Mouse (Mus musculus): ENCODE data around the gene Chrm4. TPM values are rescaled to one million over a fixed set of nuclear protein-coding genes. Genes with fewer than 3 reads are reported as not detected.

Gene Chrm4
- 0.03 TPM in 1 of 2 replicates, not detected in the other for polyA plus RNA-seq (2012; rRNA removed)

GRCm38 (mm10) chr2:91926949-91927348 lies at the start of gene Chrm4:
TSS of gene Chrm4 (plus strand) at chr2:91927249.

DNA sequence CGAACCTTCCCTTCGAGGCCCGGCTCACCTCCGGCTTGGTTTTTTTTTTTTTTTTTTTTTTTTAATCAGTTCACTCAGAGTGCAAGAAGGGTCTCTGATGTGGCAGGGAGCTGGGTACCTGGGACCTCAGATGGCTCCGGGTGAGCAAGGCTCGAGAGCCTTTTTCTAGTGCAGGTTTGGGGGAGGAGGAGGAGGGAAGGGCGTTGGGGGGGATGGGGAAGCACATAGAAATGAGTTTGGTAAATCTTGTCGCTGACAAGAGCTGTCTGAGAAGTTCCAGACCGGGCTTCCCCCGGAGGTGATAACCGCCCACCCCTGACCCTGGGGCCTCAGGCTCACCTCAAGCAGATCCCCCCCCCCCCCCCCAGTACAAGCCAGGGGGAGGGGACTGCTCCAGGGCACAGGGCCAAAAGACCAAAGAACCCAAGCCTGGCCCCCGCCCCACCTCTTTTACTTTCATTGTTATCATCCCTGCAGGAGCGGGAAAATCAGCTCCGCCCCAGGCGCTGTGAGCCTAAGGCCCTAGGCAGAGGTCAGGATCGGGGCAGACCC lies 5.2 kb downstream of the Chrm4 start, which contains the start of gene Mdk:
Gene Mdk, minus strand, starts transcription at position 138 of the 552 bp plus-strand sequence.

DNA sequence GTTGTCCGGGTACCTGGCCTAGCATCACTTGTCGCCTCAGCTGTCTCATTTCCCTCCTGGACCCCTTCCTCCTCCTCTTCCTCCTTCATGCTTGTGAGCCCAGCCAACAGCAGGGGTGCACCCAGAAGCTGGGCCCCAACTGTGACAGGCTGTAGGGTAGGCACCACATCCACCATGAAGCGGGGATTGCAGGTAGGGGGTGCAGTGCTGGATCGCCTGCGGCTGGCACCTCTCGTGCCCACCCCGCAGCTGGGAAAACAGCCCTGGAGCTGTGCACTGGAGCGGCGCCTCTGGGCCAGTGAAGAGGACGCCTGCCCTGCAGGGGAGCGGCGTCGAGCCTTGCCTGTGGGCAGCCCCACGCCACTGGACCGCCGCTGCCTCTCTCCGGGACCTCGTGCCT lies 18.4 kb downstream of the Chrm4 start, which contains the start of gene Gm9821:
Gene Gm9821, plus strand, starts transcription at position 221 of the 400 bp plus-strand sequence.

GRCm38 (mm10) chr2:91975581-91976541 lies 48.8 kb downstream of the Chrm4 start, which contains the start of gene Dgkz:
TSS of gene Dgkz (minus strand) at chr2:91975864.

Other genes starting within 250 kb of the Chrm4 start
- gene Atg13, start 216.7 kb upstream of the Chrm4 start, polyA plus RNA-seq (2012; rRNA removed): 12.6 and 15.0 TPM in 2 replicates
- 3.8 and 4.7 TPM in 2 replicates for gene Harbi1, start 216.4 kb upstream of the Chrm4 start, polyA plus RNA-seq (2012; rRNA removed)
- 3.7 and 4.3 TPM in 2 replicates for gene Ambra1, start 197.1 kb upstream of the Chrm4 start, polyA plus RNA-seq (2012; rRNA removed)
- gene Mdk, start 5.0 kb downstream of the Chrm4 start, polyA plus RNA-seq (2012; rRNA removed): 9.1 and 10.8 TPM in 2 replicates
- 0.02 TPM in 1 of 2 replicates, not detected in the other for gene Gm9821, start 18.5 kb downstream of the Chrm4 start, polyA plus RNA-seq (2012; rRNA removed)
- 43.6 and 52.7 TPM in 2 replicates for gene Dgkz, start 48.6 kb downstream of the Chrm4 start, polyA plus RNA-seq (2012; rRNA removed)
- gene Creb3l1, start 97.3 kb downstream of the Chrm4 start, polyA plus RNA-seq (2012; rRNA removed): 0.47 and 0.53 TPM in 2 replicates
- 7.8 and 10.2 TPM in 2 replicates for gene Phf21a, start 165.9 kb downstream of the Chrm4 start, polyA plus RNA-seq (2012; rRNA removed)